Mouse (Mus musculus): ENCODE results near the gene Zc3h15. TPM values are rescaled to one million over a fixed set of nuclear protein-coding genes. Genes with fewer than 3 reads are reported as not detected.
"Not testable (repeated sequence)": the region's sequence is repeated elsewhere in the genome, so short reads cannot be mapped to it uniquely, and the experiment has no call there.

Zc3h15 gene
- polyA plus RNA-seq, 1 experiment from 2014 or later: 83.4 TPM

DNA sequence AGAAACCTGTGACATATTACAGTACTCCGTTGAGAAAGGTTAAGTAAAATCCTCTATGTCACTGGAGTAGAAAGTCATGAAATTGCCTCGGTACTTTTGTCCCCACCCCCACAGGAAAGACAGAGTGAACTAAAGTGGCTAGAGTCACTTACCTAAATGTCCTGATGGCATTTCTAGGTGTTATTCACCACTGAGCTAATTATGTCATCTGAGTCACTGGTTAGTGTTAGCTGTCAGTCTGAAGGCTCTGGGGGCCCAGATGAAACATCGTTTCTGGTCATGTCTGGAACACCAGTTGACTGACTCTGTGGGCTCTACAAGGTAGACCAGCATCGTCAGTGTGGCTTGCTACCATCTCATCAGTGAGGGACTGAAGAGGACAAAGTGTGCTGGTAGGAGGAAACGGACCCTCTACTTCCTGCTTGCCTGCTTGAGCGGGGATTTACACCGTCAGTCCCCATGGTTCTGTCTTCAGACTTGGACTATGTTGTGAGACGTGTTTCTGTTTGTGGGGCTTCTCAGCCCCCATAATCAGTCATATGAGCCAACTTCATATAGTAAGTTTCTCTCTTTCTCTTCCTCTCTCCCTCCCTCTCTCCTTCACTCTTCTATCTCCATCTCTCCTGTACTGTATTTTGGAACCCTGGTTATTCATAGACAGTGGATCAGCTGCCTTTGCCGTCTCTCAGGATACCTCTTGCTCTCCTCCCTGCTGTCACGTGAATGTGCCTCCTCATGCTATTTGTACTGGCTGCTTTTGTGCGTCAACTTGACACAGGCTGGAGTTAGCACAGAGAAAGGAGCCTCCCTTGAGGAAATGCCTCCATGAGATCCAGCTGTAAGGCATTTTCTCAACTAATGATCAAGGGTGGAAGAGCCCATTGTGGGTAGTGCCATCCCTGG, 51.4 kb downstream of the Zc3h15 start:
- no peaks in the 10 kb centered on the region for H3K9me3 ChIP-seq
- 58% methylated on average over 11 of the region's 11 CpGs for WGBS
- no peak for ATAC-seq (ENCODE audit: extremely low read depth, insufficient number of reproducible peaks, low FRiP score, low TSS enrichment)

DNA sequence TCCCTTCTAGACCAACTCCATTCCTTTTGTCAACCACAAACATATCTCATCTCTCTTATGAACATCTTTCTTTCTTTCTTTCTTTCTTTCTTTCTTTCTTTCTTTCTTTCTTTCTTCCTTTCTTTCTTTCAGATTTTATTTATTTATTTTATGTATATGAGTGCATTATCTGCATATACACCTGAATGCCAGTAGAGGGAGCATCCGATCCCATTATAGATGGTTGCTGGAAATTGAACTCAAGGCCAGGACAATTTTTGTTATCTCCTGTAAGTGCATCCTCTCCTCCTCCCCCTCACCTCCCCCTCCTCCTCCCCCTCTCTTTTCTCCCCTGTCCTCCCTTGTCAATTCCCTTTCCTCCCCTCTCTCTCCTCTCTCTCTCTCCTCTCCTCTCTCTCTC, 54.2 kb downstream of the Zc3h15 start:
- Histone ChIP-seq H3K4me3 (no peak overlapping the region), H3K9me3 (no peaks in the 10 kb centered on the region)
- WGBS: 62% methylated on average over 1 of the region's 1 CpGs

More for the DNA sequence above, 51.4 kb downstream of the Zc3h15 start:
- no peaks in the 10 kb centered on the region for H3K36me3 ChIP-seq
- no peak overlapping the region for H3K9ac ChIP-seq
- H3K4me1 ChIP-seq: peaks cover 6% of the 10 kb centered on the region
- H3K27ac ChIP-seq (replicated peaks): no peak overlapping the region
- H3K4me3 ChIP-seq: no peak overlapping the region
- H3K4me2 ChIP-seq: no peak overlapping the region
- H3K27me3 ChIP-seq (replicated peaks): no peaks in the 10 kb centered on the region

DNA sequence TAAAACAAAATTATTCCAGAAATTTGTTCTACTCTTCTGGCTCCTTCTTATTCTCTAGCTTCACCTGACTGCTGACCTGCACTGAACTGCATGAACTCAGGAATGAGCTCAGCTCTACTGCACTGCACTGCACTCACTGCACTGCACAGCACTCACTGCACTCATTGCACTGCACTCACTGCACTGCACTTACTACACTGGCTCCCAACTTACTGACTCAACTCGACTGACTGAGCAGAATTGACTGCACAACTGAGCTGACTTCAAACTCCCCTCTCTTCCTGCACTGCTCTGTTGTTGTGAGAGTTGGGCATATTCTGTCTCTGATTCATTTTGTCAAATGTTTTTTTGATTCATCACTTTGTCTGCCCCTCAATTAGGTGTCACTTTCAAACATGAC, 55.1 kb downstream of the Zc3h15 start:
- WGBS: 52% methylated on average over 1 of the region's 1 CpGs
- Histone ChIP-seq H3K9me3 (no peaks in the 10 kb centered on the region), H3K4me1 (peaks cover 11% of the 10 kb centered on the region), H3K4me2 (no peak overlapping the region), H3K4me3 (no peak overlapping the region), H3K27ac (replicated peaks) (no peak overlapping the region), H3K36me3 (no peaks in the 10 kb centered on the region), H3K27me3 (replicated peaks) (no peaks in the 10 kb centered on the region), H3K9ac (no peak overlapping the region)
- ATAC-seq (ENCODE audit: extremely low read depth, insufficient number of reproducible peaks, low FRiP score, low TSS enrichment): no peak

More for the DNA sequence above, 54.2 kb downstream of the Zc3h15 start:
- Histone ChIP-seq H3K27ac (replicated peaks) (no peak overlapping the region), H3K9ac (no peak overlapping the region), H3K4me2 (no peak overlapping the region), H3K36me3 (no peaks in the 10 kb centered on the region), H3K4me1 (peaks cover 11% of the 10 kb centered on the region), H3K27me3 (replicated peaks) (no peaks in the 10 kb centered on the region)
- ATAC-seq (ENCODE audit: extremely low read depth, insufficient number of reproducible peaks, low FRiP score, low TSS enrichment): no peak

DNA sequence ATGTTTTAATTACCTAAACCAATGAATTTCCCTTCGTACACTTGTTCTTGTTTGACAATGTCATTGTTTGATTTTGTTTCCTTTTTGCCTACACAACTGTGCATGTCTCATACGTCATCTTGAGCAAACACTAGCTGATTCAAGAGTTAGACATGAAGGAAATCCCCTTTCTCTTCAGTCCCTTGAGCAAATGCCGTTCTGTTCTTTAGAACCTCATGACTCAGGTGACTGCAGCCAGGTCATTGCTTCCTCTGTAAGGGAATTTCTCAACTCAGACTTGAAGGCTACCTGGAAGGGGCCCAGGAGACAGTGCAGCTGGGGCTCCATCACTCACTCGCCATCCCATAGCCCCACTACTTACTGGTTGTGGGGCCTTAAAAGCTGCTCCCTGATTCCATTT, 56.4 kb downstream of the Zc3h15 start:
- no peak overlapping the region for H3K9ac ChIP-seq
- H3K4me3 ChIP-seq: no peak overlapping the region
- H3K4me2 ChIP-seq: no peak overlapping the region
- 67% methylated on average over 4 of the region's 4 CpGs for WGBS
- no peak for ATAC-seq (ENCODE audit: extremely low read depth, insufficient number of reproducible peaks, low FRiP score, low TSS enrichment)
- H3K27me3 ChIP-seq (replicated peaks): no peaks in the 10 kb centered on the region
- no peak overlapping the region for H3K27ac ChIP-seq (replicated peaks)
- peaks cover 5% of the 10 kb centered on the region; the same call in 1 of the 2 replicates for H3K4me1 ChIP-seq
- no peaks in the 10 kb centered on the region for H3K36me3 ChIP-seq
- H3K9me3 ChIP-seq: no peaks in the 10 kb centered on the region

DNA sequence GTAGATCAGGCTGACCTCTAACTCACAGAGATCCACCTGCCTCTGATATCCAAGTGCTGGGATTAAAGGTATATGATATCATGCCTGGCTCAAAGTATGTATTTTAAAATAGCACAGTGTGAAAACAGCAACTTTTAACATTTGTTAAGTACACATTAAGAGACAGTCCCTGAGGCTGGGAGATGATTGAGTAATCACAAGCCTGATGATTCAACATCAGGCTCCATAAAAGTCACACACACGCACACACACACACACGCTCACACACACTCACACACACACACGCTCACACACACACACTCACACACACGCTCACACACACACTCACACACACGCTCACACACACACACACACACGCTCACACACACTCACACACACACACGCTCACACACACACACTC, 58.2 kb downstream of the Zc3h15 start:
- Histone ChIP-seq H3K36me3 (no peaks in the 10 kb centered on the region), H3K9ac (no peak overlapping the region), H3K9me3 (no peaks in the 10 kb centered on the region), H3K4me1 (peaks cover 11% of the 10 kb centered on the region; the same call in 1 of the 2 replicates), H3K4me3 (no peak overlapping the region), H3K27ac (replicated peaks) (no peak overlapping the region), H3K27me3 (replicated peaks) (no peaks in the 10 kb centered on the region), H3K4me2 (no peak overlapping the region)
- 83% methylated on average over 7 of the region's 7 CpGs for WGBS
- ATAC-seq (ENCODE audit: extremely low read depth, insufficient number of reproducible peaks, low FRiP score, low TSS enrichment): no peak

DNA sequence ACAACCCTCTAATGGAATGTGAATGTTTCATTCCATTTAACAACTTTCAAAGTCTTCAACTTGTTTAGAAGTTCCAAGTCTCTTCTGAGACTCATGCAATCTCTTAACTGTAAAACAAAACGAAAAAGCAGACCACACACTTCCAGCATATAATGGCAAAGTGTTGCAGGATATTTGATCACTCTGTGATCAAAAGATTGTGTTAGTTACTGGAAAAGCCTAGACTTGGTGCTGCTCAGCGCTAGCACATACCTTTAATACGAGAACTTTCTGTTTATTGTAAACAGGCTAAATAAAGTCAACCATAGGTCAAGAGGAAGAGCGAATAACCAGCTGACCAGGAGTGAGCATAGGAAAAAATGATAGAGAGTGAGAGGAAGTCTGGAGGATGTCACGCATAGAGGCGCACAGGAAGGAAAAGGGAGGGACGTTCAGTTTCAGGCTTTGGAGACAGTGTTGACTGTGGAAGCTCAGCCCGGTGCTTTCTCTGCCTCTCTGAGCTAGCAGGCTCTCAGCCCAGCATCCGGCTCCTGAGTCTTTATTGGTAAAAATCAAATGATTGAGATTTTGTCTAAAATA, 61.4 kb downstream of the Zc3h15 start:
- Histone ChIP-seq H3K4me3 (no peak overlapping the region), H3K27me3 (replicated peaks) (no peaks in the 10 kb centered on the region), H3K9ac (no peak overlapping the region), H3K36me3 (no peaks in the 10 kb centered on the region), H3K9me3 (no peaks in the 10 kb centered on the region), H3K4me2 (no peak overlapping the region; the same call in 1 of the 2 replicates), H3K4me1 (peaks cover 26% of the 10 kb centered on the region), H3K27ac (replicated peaks) (peak overlapping the region; percentile 64)
- ATAC-seq (ENCODE audit: extremely low read depth, insufficient number of reproducible peaks, low FRiP score, low TSS enrichment): peak; percentile 20; the same call in 1 of the 2 replicates
- 59% methylated on average over 9 of the region's 9 CpGs for WGBS

DNA sequence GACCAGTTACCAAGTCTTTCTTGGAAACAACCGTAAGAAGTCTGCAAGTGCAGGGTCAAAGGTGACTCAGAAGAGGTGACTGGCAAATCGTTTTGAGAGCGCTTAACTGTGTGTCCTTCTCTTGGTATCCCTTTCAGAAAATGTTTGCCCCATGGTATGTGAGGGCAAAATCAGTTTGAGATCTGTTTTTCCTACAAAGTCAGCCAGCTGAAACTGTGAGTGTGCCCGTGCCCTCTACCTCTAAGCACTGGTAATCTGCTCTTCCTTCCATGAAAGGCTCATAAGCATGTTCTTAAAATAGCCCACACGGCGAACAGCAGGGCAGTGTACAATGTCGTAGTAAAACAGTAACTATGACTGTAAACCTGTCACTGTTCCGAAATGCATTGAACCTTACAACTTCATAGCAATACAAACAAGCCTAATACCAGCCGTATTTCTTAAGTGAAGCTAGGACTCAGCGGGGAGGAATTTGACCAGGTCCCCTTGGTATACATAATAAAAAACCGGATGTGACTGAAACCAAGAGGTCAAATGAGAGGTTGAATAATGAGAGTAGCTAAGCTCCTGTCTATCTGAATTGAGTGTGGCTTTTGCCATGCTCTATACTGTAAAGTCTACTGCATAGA, 65.8 kb downstream of the Zc3h15 start:
- Histone ChIP-seq H3K9me3 (no peaks in the 10 kb centered on the region), H3K27me3 (replicated peaks) (no peaks in the 10 kb centered on the region), H3K9ac (no peak overlapping the region), H3K36me3 (no peaks in the 10 kb centered on the region), H3K4me2 (peak overlapping the region; percentile 9; the same call in 1 of the 2 replicates), H3K4me1 (peaks cover 27% of the 10 kb centered on the region), H3K4me3 (no peak overlapping the region), H3K27ac (replicated peaks) (peak overlapping the region; percentile 57)
- WGBS: 50% methylated on average over 11 of the region's 11 CpGs
- 0 out of 2 replicates have a peak, but pooled peaks have one; percentile 44 for ATAC-seq (ENCODE audit: extremely low read depth, insufficient number of reproducible peaks, low FRiP score, low TSS enrichment)

DNA sequence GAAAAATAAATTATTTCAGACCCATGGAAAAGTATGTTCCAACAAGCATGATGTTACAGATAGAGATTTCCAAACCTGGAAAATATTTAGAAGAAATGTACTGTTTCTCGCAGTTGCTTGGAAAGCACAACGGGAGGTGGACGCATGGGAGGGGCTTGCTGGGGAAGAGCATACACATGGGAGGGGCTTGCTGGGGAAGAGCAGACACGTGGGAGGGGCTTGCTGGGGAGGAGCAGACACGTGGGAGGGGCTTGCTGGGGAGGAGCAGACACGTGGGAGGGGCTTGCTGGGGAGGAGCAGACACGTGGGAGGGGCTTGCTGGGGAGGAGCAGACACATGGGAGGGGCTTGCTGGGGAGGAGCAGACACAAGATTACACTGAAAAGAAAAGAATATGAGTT, 69.0 kb downstream of the Zc3h15 start:
- H3K4me3 ChIP-seq; H3K4me2 ChIP-seq; H3K27me3 ChIP-seq (replicated peaks); H3K9me3 ChIP-seq; H3K36me3 ChIP-seq; ATAC-seq (ENCODE audit: extremely low read depth, insufficient number of reproducible peaks, low FRiP score, low TSS enrichment); H3K9ac ChIP-seq; H3K27ac ChIP-seq (replicated peaks): not testable (repeated sequence)
- 72% methylated on average over 7 of the region's 7 CpGs for WGBS
- peaks cover 20% of the 10 kb centered on the region for H3K4me1 ChIP-seq

DNA sequence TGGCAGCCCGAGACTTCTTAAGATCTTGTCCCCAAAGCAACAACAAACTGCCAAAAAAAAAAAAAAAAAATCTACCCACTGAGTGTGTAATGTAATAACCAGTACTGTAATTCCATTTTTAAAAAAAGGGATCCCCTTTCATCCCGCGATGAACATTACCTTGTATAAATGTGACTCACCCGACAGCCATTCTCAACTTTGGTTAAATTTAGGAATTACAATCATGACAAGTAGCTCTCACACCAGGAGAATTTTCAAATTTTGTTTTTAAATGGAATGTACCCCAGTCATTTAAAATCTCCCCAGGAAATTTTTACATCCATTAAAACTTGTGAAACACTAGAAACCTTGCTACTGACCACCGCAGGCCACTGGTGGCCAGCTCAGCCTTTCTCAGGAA, 69.7 kb downstream of the Zc3h15 start:
- no peak overlapping the region for H3K4me3 ChIP-seq
- 77% methylated on average over 5 of the region's 5 CpGs for WGBS
- H3K4me1 ChIP-seq: peaks cover 20% of the 10 kb centered on the region
- H3K9me3 ChIP-seq: no peaks in the 10 kb centered on the region
- no peak overlapping the region for H3K9ac ChIP-seq
- ATAC-seq (ENCODE audit: extremely low read depth, insufficient number of reproducible peaks, low FRiP score, low TSS enrichment): no peak
- H3K27me3 ChIP-seq (replicated peaks): 0 out of 2 replicates have a peak, but pooled peaks cover 3% of the 10 kb centered on the region
- H3K4me2 ChIP-seq: no peak overlapping the region
- H3K36me3 ChIP-seq: no peaks in the 10 kb centered on the region
- peak overlapping the region; percentile 53 for H3K27ac ChIP-seq (replicated peaks)

All from heart, embryonic 13.5 days (tissue).